Mouse (Mus musculus): Measurements from ENCODE around the gene Btbd35f4. TPM values are rescaled to one million over a fixed set of nuclear protein-coding genes. Genes with fewer than 3 reads are reported as not detected.
"Not testable (repeated sequence)": the region's sequence is repeated elsewhere in the genome, so short reads cannot be mapped to it uniquely, and the experiment has no call there.

The Btbd35f4 gene
- total RNA-seq (2021): not detected

GRCm38 (mm10) chrX:4800196-4800595, at the start of gene Btbd35f4:
Gene Btbd35f4, plus strand, starts transcription at chrX:4800496.
- DNase-seq: not testable (repeated sequence)

GRCm38 (mm10) chrX:4840016-4840415, 39.7 kb downstream of the Btbd35f4 start:
- not testable (repeated sequence) for DNase-seq

Other genes with a start within 250 kb of the Btbd35f4 start
- gene Btbd35f27, start 151.6 kb downstream of the Btbd35f4 start, total RNA-seq (2021): not detected